Mouse (Mus musculus): ENCODE data around the gene Mttp.

Mttp gene

GRCm38 (mm10) chr3:138083896-138084295 is 60.9 kb downstream of the Mttp start:
- no peak for DNase-seq (ENCODE audit: low spot score in 2 of 2)

DNA sequence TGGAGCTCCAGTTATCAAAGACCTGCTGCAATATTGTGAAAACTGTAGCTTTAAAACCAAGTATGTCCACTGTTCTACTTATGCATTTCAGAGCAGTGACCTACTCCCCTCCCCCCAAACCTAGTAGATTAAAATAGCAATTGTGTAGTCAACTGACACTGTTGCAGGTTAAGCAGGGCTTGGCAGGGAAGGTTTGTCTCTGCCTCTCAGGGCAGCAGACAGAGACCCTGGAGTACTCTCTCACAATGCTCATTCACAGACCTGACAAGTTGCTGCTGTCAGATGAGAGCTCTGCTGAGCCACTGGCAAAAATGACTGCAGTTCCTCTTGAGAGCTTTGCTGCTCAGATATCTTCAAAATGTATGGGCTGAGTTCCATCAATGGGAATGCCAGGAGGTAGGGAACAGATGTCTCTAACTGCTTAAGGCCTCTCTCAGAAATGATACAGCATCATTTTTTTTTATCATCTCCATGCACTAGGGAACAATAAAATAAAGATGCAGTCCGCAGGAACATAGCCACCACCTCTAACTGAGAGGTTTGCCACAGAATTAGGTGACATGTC is 61.6 kb downstream of the Mttp start:
- peak; percentile 50 to 66 for DNase-seq (ENCODE audit: low spot score in 2 of 2)

- DNase-seq (ENCODE audit: low spot score in 2 of 2): no peak
Observed at GRCm38 (mm10) chr3:138078701-138079100, 66.1 kb downstream of the Mttp start.

DNA sequence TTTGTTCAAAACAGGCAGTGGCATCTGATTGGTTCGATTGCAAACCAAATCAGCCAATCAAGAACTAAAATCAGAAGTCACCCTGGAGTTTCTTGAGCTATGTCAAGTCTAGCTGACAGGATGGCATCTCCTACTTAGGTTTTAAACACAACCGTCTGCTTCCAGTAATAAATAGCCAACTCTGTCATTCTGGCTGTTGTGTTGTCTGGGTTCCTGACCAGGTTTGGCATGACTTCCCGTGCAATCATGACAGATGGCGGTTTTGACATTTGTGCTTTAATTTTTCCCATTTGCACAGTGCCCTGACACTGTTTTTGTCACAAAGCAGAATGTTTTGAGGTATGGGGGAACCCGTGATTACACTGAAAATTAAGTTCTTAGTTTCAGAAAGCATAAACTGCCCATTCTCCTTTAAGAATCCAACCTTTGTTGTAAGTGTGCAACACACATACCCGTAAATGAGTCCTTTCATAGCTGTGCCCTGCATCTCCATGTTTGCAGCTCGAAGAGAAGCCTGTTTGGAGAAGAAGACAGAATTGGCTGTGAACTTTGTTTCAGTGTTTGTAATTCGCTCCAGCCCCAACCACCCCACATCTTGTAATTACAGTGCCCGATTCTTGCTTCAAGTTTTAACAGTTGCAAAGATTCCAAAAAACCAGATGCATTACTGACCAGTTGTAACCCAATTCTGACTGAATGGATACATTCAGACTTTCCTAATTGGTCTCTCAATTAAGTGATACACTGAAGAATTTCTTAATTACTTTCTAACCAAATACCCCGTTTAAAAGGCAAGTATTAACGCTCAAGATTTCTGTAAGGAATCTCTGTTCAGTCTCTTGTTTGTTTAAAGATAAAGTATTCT is 67.1 kb downstream of the Mttp start:
- peak in 1 of 2 experiments; percentile 44 for DNase-seq (ENCODE audit: low spot score in 2 of 2)

GRCm38 (mm10) chr3:138075209-138075608 is 69.6 kb downstream of the Mttp start:
- peak; percentile 78 to 80 for DNase-seq (ENCODE audit: low spot score in 2 of 2)

GRCm38 (mm10) chr3:138074214-138074613 is 70.6 kb downstream of the Mttp start:
- no peak for DNase-seq (ENCODE audit: low spot score in 2 of 2)

DNA sequence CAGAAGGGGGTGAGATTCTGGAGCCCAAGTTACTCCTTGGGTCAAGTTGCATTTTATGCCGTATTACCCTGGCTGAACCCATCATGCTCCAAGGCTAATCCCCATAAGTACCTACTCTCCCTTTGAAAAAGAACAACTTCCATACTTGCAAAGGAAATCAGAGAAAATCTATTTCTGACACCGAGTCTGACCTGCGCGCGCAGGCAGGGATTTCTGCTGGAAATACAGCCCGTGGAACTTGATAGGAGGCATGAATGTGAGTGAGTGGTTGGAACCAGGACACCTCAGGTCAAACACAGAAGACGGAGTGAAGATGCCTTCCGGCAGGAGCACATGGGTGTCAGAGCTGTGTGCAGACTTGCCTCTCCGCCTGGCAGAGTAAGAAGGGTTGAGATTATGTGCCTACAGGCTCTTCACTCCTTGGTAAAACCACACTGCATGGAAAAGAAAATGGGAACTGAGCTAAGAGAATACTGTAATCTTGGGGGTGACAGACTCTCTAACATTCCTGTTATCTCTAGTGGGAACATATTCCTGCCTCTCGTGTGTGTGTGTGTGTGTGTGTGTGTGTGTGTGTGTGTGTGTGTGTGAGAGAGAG is 73.2 kb downstream of the Mttp start:
- no peak for DNase-seq (ENCODE audit: low spot score in 2 of 2)

DNA sequence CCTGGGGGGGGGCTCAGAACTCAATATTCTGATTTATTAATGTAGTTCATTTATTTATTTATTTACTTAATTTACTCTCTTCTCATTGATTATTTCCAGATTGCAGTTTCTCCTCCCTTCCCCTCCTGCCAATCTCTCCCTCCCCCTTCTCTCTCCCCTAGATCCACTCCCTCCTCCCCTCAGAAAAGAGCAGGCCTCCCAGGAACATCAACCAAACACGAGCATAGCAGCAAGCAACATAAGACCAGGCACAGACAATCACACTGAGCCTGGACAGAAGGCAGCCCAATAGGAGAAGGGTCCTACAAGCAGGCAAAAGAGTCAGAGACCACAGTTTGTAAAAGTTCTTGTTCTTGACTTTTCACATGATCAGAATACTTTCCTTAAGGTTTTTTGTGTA is 73.8 kb downstream of the Mttp start:
- DNase-seq (ENCODE audit: low spot score in 2 of 2): no peak

GRCm38 (mm10) chr3:138069756-138070511 is 74.8 kb downstream of the Mttp start:
- DNase-seq (ENCODE audit: low spot score in 2 of 2): no peak

GRCm38 (mm10) chr3:138068103-138068502 is 76.7 kb downstream of the Mttp start:
- DNase-seq (ENCODE audit: low spot score in 2 of 2): no peak

DNA sequence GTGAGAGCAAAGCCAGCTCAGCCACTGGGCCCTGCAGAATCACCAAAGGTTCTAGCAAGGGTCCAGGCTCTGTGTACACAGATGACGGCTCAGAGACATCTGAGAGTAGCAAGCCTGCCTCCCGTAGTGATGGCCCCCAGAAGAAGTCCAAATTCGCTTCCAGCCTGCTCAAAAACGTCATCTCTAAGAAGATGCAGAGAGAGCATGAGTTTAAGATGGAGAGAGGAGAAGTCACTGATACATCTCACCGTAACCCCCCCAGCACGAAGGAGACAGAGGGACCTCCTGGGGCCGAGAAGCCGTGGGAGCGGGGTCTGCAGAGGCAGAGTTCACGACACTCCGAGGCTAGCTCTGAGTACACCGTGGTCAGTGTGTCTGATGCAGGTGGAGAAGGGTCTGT is 77.5 kb downstream of the Mttp start, which contains the start of gene Gm5105:
Gene Gm5105, minus strand, starts transcription at position 101 of the 400 bp plus-strand sequence.
- DNase-seq (ENCODE audit: low spot score in 2 of 2): no peak

DNA sequence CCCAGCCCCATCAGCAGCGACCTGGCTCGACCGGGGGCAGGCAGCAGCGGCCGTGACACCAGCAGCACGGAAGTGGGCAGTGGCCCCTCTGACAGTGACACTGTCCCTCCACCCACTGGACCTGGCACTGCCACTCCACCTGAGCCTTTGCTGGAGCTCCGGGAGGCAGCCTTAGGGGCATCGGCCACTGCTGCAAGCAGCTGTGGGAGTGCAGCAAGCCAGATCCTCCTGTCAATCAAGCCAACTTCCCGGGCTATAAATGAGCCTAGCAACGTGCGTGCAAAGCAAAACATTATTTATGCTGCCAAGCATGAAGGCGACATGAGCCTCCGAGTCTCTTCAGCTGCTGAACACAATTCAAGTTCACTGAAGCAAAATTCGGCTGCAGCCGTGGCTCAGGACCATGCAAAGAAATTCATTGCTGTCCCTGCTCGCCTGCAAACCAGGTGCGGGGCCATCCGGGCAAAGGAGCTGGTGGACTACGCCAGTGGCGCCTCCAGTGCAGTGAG is 78.4 kb downstream of the Mttp start:
- DNase-seq (ENCODE audit: low spot score in 2 of 2): peak; percentile 50 to 71

DNA sequence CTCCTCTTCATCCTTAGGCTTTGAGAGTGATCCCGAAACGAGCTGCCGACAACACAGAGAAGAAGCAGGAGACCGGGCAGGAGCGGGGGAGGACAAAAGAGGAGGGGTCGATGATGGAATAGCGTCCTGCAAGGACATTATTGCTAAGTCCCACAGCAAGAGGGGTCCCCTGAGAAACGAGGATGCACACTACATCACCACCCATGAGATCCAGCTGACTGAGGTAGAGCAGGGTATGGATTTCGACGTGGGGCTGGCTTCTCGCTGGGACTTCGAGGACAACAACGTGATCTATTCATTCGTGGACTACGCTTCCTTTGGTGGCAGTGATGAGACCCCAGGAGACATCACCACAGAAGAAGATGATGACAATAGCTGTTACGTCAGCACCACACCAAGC is 78.8 kb downstream of the Mttp start:
- DNase-seq (ENCODE audit: low spot score in 2 of 2): no peak

DNA sequence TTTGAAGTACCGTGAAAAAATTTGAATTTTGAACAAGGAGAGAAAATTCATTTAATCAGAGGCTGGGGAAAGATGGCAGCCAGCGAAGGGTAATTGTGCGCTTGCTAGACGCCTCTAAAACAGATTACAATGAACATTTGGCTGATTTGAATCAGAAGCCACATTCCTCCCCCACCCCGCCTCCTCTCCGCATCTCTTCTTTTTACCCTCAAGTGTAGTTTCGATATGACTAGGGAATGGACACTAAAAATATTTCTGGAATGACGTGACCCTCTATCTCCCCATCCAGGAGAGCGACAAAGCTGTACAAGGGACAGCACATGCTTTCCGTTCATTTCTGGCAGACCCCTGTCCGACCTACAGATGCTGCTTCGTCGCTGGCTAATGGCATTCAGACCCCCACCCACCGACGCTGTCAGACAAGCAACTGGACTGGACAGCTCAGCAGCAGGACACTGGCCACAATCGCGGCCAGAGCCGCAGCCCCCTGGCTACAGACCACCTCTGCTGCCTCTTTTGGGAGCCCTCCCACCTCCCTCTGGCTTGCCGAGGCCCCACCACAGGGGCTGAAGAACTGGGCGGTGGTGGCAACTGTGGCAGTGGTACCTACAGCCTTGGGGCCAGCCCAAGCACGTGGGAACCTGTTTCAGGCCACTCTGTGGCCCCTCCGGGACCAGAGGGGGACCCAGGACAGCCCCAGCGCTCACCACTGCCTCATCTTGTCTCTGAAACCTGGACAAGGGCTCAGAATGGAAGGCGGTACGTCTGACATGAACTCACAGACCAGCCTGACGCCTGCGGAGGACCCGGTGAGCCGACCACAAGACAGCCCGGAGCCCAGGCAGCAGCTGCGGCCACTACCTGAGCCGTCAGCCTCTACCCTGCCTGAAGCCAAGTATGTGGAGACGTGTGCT is 79.8 kb downstream of the Mttp start, which contains the start of gene 1110002E22Rik:
Gene 1110002E22Rik, plus strand, starts transcription at position 321 of the 914 bp plus-strand sequence.
- DNase-seq (ENCODE audit: low spot score in 2 of 2): peak; percentile 64 to 75

GRCm38 (mm10) chr3:138063731-138064329 is 80.9 kb downstream of the Mttp start:
- DNase-seq (ENCODE audit: low spot score in 2 of 2): peak; percentile 73 to 76

DNA sequence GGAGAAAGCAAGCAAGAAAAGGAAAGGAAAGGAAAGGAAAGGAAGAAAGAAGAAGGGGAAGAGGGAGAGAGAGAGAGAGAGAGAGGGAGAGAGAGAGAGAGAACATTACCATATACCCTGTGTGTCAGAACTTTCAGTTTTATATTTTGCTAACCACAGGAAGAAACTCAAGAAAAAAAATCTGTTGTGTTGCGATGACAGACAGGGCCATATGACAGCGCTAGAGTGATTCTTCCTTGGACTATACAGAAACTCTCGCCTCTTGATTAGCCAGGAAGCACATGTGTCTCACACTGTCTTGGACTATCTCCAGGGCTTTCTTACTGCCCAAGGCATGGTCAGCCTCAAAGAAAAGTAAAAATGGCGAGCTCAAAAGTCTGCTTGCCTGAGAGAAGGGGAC is 82.1 kb downstream of the Mttp start:
- DNase-seq (ENCODE audit: low spot score in 2 of 2): no peak

GRCm38 (mm10) chr3:138061205-138061911 is 83.4 kb downstream of the Mttp start:
- DNase-seq (ENCODE audit: low spot score in 2 of 2): no peak

DNA sequence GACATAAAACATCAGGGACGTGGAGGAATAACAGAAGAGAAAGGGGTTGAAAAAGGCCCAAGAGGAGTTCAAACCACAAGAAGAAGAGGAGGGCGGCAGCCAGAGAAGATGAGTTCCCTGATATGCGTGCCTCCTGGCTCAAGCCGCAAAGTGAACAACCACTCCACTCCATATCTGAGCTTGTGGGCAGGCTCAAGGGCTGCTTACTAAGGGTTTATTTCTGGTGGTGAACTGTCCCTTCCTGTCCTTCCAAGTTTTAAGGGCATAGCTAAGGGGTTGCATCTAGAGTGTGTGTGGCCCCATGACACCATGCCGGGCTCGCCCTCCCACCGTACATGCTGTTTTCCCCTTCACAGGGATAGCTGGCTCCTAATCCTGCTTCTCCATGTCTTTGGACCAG is 84.3 kb downstream of the Mttp start:
- DNase-seq (ENCODE audit: low spot score in 2 of 2): no peak

GRCm38 (mm10) chr3:138058226-138058625 is 86.5 kb downstream of the Mttp start:
- DNase-seq (ENCODE audit: low spot score in 2 of 2): no peak

DNA sequence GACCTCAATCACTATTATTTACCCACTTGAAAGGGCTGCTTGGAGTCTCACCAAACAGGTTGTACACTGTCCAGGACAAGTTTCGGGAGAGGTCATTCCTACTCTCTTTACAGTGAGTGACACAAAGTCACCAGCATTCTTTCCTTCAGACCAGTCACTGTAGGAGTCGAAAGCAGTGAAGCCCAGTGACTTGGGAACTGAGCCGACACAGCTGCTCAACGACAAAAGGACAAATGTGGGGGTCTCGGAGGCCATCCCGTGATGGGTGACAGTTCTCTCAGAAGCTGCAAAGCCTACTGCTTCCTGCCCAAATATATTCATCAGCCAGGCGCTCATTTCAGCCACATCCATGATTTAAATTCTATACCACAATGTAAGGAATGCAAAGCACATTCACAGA is 87.8 kb downstream of the Mttp start:
- no peak for DNase-seq (ENCODE audit: low spot score in 2 of 2)
